Mouse (Mus musculus): ENCODE measurements around the gene Pptc7.

DNA sequence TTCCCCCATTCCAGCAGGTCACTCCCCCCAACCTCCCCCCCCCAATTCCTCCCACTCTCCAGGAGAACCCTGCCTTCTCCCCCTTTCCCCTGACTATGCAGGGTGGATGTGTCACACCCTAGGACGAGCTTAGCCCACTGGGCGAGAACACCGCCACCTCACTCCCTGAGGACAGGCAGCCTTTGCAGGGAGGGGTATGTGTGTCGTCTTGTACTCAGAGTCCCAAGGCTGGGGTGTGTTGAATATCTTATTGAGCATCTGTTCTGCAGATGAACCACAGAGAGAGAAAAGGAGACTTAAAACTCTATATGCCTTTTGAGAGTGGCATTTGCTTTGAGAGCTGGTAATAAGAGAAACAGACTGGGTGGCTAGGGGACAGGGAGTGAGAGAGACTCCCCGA lies 47.0 kb upstream of the Pptc7 start:
- TF ChIP-seq CHD2 (IDR thresholded peaks at IDR 0.05; ENCODE audit: low read depth, low read length) (no peak), ZNF384 (IDR thresholded peaks at IDR 0.05; ENCODE audit: low read depth, low read length) (no peak), HCFC1 (IDR thresholded peaks at IDR 0.05; ENCODE audit: borderline replicate concordance, insufficient read depth, low read length) (no peak), MAFK (IDR thresholded peaks at IDR 0.05; ENCODE audit: insufficient read depth, low read depth, low read length) (no peak)
